Mouse (Mus musculus): Measurements from ENCODE around the gene Sugt1. TPM values are rescaled to one million over a fixed set of nuclear protein-coding genes. Genes with fewer than 3 reads are reported as not detected.

Sugt1 gene
- 106 and 110 TPM in 2 replicates for polyA plus RNA-seq (2015; fragmentation: Nextera tagmentation; extraction: Ambion mirVana)

DNA sequence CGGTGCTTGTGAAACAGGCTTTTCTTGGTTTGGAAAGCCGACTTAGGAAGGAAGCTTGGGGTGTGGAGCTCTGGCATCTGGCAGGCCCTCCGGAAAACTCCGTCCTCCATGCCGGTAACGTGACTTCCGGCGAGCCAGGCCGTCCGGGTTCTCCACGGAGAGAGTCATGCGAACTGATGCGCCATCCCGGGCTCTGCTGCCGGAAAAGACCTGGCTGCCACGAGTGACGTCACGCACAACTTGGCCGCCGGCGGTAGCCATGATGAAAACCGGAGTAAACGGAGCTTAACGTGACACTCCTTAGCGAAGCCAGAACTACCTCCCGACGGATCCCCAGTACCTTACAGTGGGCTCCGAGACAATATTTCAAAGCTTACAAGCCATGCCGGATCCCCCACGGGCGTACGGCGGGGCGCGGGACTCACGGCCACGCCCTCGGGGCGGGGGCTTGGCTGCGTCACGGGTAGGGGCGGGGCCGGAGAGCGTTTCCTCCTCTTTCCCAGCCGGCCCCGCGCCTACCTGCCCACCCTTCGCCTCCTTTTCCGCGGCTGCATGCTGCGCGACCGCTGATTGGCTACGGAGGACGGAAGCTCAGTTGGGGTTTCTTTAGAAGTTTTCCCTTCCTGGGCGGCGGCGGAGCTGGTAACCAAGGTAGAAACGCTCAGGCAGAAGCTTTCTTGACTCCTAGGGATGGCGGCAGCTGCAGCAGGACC lies at the start of gene Sugt1:
Sugt1 (plus strand) TSS at position 553 of the 713 bp plus-strand sequence.
- peak; percentile 98 for ATAC-seq
- Histone ChIP-seq H3K9me3 (replicated peaks; ENCODE audit: control insufficient read depth, low read length, poor library complexity, severe bottlenecking) (no peaks in the 10 kb centered on the region), H3K4me1 (ENCODE audit: control insufficient read depth, insufficient read depth, low read length) (peaks cover 19% of the 10 kb centered on the region), H3K4me2 (ENCODE audit: low read length) (peak within 1 kb of the TSS; percentile 83), H3K9ac (ENCODE audit: low read depth, low read length) (peak within 1 kb of the TSS; percentile 68), H3K27ac (ENCODE audit: low read length) (peak within 1 kb of the TSS; percentile 97), H3K36me3 (ENCODE audit: control insufficient read depth, insufficient read depth, low read length) (no peaks in the 10 kb centered on the region), H3K27me3 (ENCODE audit: control insufficient read depth, insufficient read depth, low read depth, low read length) (no peaks in the 10 kb centered on the region), H3K4me3 (ENCODE audit: low read depth, low read length) (peak within 1 kb of the TSS; percentile 53)
- WGBS: under 1% methylated on average over 60 of the region's 60 CpGs

DNA sequence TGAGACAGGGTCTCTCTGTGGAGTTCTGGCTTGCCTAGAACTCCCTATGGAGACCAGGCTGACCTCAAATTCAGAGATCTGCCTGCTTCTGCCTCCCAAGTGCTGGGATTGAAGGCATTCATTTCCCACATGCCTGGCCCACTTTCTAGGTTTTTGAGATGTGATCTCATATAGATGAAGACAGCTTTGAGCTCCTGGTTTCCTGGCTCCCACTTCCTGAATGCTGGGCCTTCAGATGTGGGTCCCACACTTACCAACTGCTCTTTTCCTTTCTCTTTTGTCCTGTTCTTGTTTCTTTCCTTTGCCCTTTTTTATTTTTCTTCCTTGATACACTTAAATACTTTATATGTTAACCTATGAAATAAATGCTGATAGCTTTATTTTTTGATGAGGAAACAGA lies 49.6 kb upstream of the Sugt1 start:
- Histone ChIP-seq H3K27me3 (ENCODE audit: control insufficient read depth, insufficient read depth, low read depth, low read length) (no peaks in the 10 kb centered on the region), H3K4me1 (ENCODE audit: control insufficient read depth, insufficient read depth, low read length) (no peaks in the 10 kb centered on the region), H3K4me2 (ENCODE audit: low read length) (no peak overlapping the region), H3K9me3 (replicated peaks; ENCODE audit: control insufficient read depth, low read length, poor library complexity, severe bottlenecking) (no peaks in the 10 kb centered on the region), H3K36me3 (ENCODE audit: control insufficient read depth, insufficient read depth, low read length) (no peaks in the 10 kb centered on the region), H3K4me3 (ENCODE audit: low read depth, low read length) (no peak overlapping the region), H3K27ac (ENCODE audit: low read length) (no peak overlapping the region), H3K9ac (ENCODE audit: low read depth, low read length) (no peak overlapping the region)
- no peak for ATAC-seq

DNA sequence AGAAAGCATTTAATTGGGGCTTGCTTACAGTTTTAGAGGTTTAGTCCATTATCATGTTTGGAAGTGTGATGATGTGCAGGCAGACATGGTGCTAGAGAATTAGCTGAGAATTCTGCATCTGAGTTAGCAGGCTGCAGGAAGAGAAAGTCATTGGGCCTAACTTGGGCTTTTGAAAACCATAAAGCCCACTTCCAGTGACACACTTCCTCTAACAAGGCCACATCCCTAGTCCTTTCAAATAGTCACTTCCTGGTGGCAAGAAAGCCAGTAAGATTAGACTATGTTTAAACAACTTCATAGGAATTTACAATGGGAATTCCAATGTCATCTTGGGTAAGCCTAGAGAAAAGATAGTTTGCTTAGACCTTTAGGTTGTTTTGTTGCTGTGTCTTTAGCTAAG lies 45.9 kb upstream of the Sugt1 start:
- Histone ChIP-seq H3K4me3 (ENCODE audit: low read depth, low read length) (no peak overlapping the region), H3K9ac (ENCODE audit: low read depth, low read length) (no peak overlapping the region), H3K4me1 (ENCODE audit: control insufficient read depth, insufficient read depth, low read length) (no peaks in the 10 kb centered on the region), H3K27ac (ENCODE audit: low read length) (no peak overlapping the region), H3K9me3 (replicated peaks; ENCODE audit: control insufficient read depth, low read length, poor library complexity, severe bottlenecking) (no peaks in the 10 kb centered on the region), H3K36me3 (ENCODE audit: control insufficient read depth, insufficient read depth, low read length) (no peaks in the 10 kb centered on the region), H3K27me3 (ENCODE audit: control insufficient read depth, insufficient read depth, low read depth, low read length) (no peaks in the 10 kb centered on the region), H3K4me2 (ENCODE audit: low read length) (no peak overlapping the region)
- ATAC-seq: no peak

DNA sequence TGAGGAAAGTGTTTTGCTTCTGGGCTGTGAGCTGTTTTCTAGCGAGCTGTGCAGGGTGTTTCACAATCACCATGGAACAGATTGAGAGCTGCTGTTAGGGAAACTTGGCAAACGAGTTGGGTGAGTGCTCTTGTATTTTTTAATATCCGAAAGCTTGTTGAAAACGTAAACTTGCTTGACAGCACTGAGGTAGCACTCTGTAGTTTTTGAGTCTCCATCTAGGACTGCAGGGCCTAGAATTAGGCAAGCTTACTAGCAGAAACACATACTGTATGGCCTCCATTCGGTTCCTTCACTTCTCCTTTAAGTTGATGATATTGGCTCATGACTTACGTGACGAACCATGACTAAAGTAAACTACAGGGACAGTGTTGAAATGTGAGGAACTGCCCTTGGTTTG lies 38.1 kb upstream of the Sugt1 start:
- H3K27me3 ChIP-seq (ENCODE audit: control insufficient read depth, insufficient read depth, low read depth, low read length): no peaks in the 10 kb centered on the region
- whole genome bisulfite sequencing: 87% methylated on average over 7 of the region's 7 CpGs
- no peak overlapping the region for H3K4me3 ChIP-seq (ENCODE audit: low read depth, low read length)
- H3K9ac ChIP-seq (ENCODE audit: low read depth, low read length): no peak overlapping the region
- H3K36me3 ChIP-seq (ENCODE audit: control insufficient read depth, insufficient read depth, low read length): no peaks in the 10 kb centered on the region
- H3K4me1 ChIP-seq (ENCODE audit: control insufficient read depth, insufficient read depth, low read length): no peaks in the 10 kb centered on the region
- ATAC-seq: no peak
- no peak overlapping the region for H3K27ac ChIP-seq (ENCODE audit: low read length)
- no peaks in the 10 kb centered on the region for H3K9me3 ChIP-seq (replicated peaks; ENCODE audit: control insufficient read depth, low read length, poor library complexity, severe bottlenecking)
- no peak overlapping the region for H3K4me2 ChIP-seq (ENCODE audit: low read length)

DNA sequence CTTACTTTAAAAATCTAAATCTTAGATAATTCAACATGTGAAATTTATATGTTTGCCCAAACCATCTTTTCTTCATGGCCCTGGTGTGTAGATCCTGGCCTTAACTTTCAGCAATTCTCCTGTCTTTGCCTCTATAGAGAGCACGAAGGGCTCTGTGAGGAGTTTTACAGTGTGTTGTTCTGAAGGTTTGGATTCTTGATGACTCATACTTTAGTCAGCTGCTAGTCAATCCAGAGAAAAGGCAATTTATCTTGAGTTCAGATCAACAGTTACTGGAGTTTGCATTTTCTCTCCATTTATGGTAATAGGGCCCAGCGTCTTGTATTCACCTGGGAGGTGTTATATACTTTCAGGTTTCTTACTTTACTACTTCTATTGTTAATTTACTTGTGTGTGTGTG lies 35.6 kb upstream of the Sugt1 start:
- H3K9me3 ChIP-seq (replicated peaks; ENCODE audit: control insufficient read depth, low read length, poor library complexity, severe bottlenecking): no peaks in the 10 kb centered on the region
- WGBS: 96% methylated on average over 2 of the region's 2 CpGs
- H3K4me2 ChIP-seq (ENCODE audit: low read length): no peak overlapping the region
- no peak overlapping the region for H3K9ac ChIP-seq (ENCODE audit: low read depth, low read length)
- no peaks in the 10 kb centered on the region for H3K27me3 ChIP-seq (ENCODE audit: control insufficient read depth, insufficient read depth, low read depth, low read length)
- H3K27ac ChIP-seq (ENCODE audit: low read length): no peak overlapping the region
- H3K4me3 ChIP-seq (ENCODE audit: low read depth, low read length): no peak overlapping the region
- H3K4me1 ChIP-seq (ENCODE audit: control insufficient read depth, insufficient read depth, low read length): no peaks in the 10 kb centered on the region
- H3K36me3 ChIP-seq (ENCODE audit: control insufficient read depth, insufficient read depth, low read length): no peaks in the 10 kb centered on the region
- ATAC-seq: no peak

DNA sequence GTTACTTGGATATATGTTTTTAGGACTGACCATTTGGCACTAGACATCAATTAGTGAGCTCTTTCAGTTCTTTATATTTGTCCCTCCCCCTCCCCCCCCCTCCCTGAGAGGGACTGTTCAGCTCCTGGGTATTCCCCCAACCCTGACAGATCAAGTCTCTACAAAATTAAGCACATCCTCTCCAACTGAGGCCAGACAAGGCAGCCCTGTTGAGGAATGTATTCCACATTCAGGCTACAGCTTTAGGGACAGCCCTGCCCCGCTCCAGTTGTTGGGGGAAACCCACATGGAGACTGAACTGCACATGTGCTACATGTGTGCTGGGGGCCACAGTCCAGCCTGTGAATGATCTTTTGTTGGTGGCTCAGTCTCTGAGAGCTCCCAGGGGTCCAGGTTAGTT lies 34.6 kb upstream of the Sugt1 start:
- 100% methylated on average over 1 of the region's 1 CpGs for WGBS
- no peak for ATAC-seq
- H3K36me3 ChIP-seq (ENCODE audit: control insufficient read depth, insufficient read depth, low read length): no peaks in the 10 kb centered on the region
- H3K9me3 ChIP-seq (replicated peaks; ENCODE audit: control insufficient read depth, low read length, poor library complexity, severe bottlenecking): no peaks in the 10 kb centered on the region
- no peak overlapping the region for H3K9ac ChIP-seq (ENCODE audit: low read depth, low read length)
- H3K4me1 ChIP-seq (ENCODE audit: control insufficient read depth, insufficient read depth, low read length): no peaks in the 10 kb centered on the region
- H3K27ac ChIP-seq (ENCODE audit: low read length): no peak overlapping the region
- H3K27me3 ChIP-seq (ENCODE audit: control insufficient read depth, insufficient read depth, low read depth, low read length): no peaks in the 10 kb centered on the region
- H3K4me3 ChIP-seq (ENCODE audit: low read depth, low read length): no peak overlapping the region
- H3K4me2 ChIP-seq (ENCODE audit: low read length): no peak overlapping the region

DNA sequence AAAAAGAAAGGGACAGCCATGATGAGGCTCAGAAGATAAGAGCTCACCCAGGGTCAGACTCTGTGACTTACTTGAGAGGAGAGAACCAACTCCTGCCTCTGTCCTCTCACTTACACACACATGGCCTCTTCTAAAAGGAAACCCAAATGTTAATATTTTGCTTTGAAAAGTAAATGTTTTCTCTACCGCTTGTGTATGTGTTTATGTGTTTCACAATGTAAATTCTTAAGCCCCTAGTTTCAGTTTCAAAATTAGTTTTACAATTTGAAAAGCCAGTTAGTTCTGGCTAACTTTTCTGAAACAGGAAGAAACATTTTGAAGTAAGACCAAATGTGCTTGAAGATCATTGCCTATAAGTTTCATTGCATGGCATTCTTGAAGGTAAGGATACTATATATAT lies 29.7 kb upstream of the Sugt1 start:
- ATAC-seq: no peak
- Histone ChIP-seq H3K27me3 (ENCODE audit: control insufficient read depth, insufficient read depth, low read depth, low read length) (no peaks in the 10 kb centered on the region), H3K9me3 (replicated peaks; ENCODE audit: control insufficient read depth, low read length, poor library complexity, severe bottlenecking) (no peaks in the 10 kb centered on the region), H3K4me3 (ENCODE audit: low read depth, low read length) (no peak overlapping the region), H3K36me3 (ENCODE audit: control insufficient read depth, insufficient read depth, low read length) (no peaks in the 10 kb centered on the region), H3K27ac (ENCODE audit: low read length) (no peak overlapping the region), H3K4me2 (ENCODE audit: low read length) (no peak overlapping the region), H3K9ac (ENCODE audit: low read depth, low read length) (no peak overlapping the region), H3K4me1 (ENCODE audit: control insufficient read depth, insufficient read depth, low read length) (no peaks in the 10 kb centered on the region)
- 89% methylated on average over 1 of the region's 1 CpGs for WGBS

DNA sequence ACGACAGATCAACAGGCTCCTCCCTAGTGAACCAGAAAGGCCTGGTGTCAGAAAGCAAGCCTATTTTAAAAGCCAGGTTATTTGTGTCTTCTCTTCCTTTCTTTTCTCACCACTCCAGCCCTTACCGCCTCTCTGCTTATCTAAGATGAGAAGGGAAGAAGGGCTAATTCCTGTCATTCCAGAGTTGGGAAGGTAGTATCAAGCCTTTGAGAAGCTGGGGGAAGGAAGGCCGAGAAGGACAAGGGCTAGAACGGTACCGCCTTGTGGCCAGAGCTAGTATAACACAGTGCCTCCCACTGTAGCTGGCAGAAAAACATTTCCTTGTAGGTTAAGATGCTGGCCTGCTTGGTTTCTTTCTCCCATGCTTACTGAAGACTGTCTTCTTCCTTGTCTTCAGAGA lies 24.7 kb upstream of the Sugt1 start:
- no peaks in the 10 kb centered on the region for H3K27me3 ChIP-seq (ENCODE audit: control insufficient read depth, insufficient read depth, low read depth, low read length)

DNA sequence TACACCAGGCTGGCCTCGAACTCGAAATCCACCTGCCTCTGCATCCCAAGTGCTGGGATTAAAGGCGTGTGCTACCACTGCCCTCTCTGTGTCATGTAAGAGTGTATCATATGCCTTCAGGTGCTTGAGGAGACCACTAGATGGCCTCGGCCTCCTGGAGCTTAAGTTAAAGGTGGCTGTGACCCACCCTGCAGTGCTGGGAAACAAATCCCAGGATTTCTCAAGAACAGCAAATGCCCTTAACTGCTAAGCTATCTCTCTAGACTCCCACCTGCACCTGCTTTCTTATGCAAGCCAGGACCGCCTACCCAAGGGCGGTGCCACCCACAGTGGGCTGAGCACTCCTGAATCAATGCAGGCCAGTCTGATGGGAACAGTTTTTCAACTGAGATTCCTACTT lies 22.7 kb upstream of the Sugt1 start:
- H3K4me1 ChIP-seq (ENCODE audit: control insufficient read depth, insufficient read depth, low read length): no peaks in the 10 kb centered on the region
- no peak for ATAC-seq

More for the DNA sequence above, 24.7 kb upstream of the Sugt1 start:
- no peak overlapping the region for H3K27ac ChIP-seq (ENCODE audit: low read length)
- H3K4me3 ChIP-seq (ENCODE audit: low read depth, low read length): no peak overlapping the region
- WGBS: 32% methylated on average over 5 of the region's 5 CpGs
- H3K36me3 ChIP-seq (ENCODE audit: control insufficient read depth, insufficient read depth, low read length): no peaks in the 10 kb centered on the region
- no peak overlapping the region for H3K4me2 ChIP-seq (ENCODE audit: low read length)
- H3K9me3 ChIP-seq (replicated peaks; ENCODE audit: control insufficient read depth, low read length, poor library complexity, severe bottlenecking): no peaks in the 10 kb centered on the region
- H3K9ac ChIP-seq (ENCODE audit: low read depth, low read length): no peak overlapping the region
- H3K4me1 ChIP-seq (ENCODE audit: control insufficient read depth, insufficient read depth, low read length): no peaks in the 10 kb centered on the region
- ATAC-seq: no peak

More for the DNA sequence above, 22.7 kb upstream of the Sugt1 start:
- no peak overlapping the region for H3K9ac ChIP-seq (ENCODE audit: low read depth, low read length)
- no peak overlapping the region for H3K4me2 ChIP-seq (ENCODE audit: low read length)
- WGBS: 72% methylated on average over 6 of the region's 6 CpGs
- no peak overlapping the region for H3K4me3 ChIP-seq (ENCODE audit: low read depth, low read length)
- H3K36me3 ChIP-seq (ENCODE audit: control insufficient read depth, insufficient read depth, low read length): no peaks in the 10 kb centered on the region
- no peaks in the 10 kb centered on the region for H3K27me3 ChIP-seq (ENCODE audit: control insufficient read depth, insufficient read depth, low read depth, low read length)
- no peak overlapping the region for H3K27ac ChIP-seq (ENCODE audit: low read length)
- H3K9me3 ChIP-seq (replicated peaks; ENCODE audit: control insufficient read depth, low read length, poor library complexity, severe bottlenecking): no peaks in the 10 kb centered on the region
